Mouse (Mus musculus) lung, postnatal 0 days (tissue): Measurements from ENCODE around the gene Slc41a2.
"Not testable (repeated sequence)": the region's sequence is repeated elsewhere in the genome, so short reads cannot be mapped to it uniquely, and the experiment has no call there.

ENCODE experiments used
- CTCF ChIP-seq: IDR thresholded peaks from 2 replicates; pipeline ENCODE4 v1.5.1; 2016; ENCODE audit warnings: antibody characterized with exemption, mild to moderate bottlenecking
- EP300 ChIP-seq: IDR thresholded peaks from 2 replicates; pipeline ENCODE4 v1.6.1; 2016; ENCODE audit warnings: antibody characterized with exemption, mild to moderate bottlenecking, control low read depth

- TF ChIP-seq CTCF, EP300: not testable (repeated sequence)
Observed at GRCm38 (mm10) chr10:83351779-83352178, 14.1 kb upstream of the Slc41a2 start.
